Mouse (Mus musculus): ENCODE data around the gene Gins2. TPM values are rescaled to one million over a fixed set of nuclear protein-coding genes. Genes with fewer than 3 reads are reported as not detected.

The Gins2 gene
- polyA plus RNA-seq, 1 experiment from 2014 or later = 6.1 TPM

GRCm38 (mm10) chr8:120565151-120565711 lies 23.9 kb downstream of the Gins2 start:
- H3K27ac ChIP-seq = peak overlapping the region; percentile 95
- H3K79me2 ChIP-seq (ENCODE audit: inconsistent target) = peaks cover 42% of the 10 kb centered on the region
- H3K4me3 ChIP-seq (ENCODE audit: inconsistent target) = no peak overlapping the region
- peaks cover 16% of the 10 kb centered on the region; the same call in 1 of the 2 replicates for H3K36me3 ChIP-seq (ENCODE audit: inconsistent target)
- WGBS (ENCODE audit: missing documents) = 76% methylated on average over 7 of the region's 7 CpGs

DNA sequence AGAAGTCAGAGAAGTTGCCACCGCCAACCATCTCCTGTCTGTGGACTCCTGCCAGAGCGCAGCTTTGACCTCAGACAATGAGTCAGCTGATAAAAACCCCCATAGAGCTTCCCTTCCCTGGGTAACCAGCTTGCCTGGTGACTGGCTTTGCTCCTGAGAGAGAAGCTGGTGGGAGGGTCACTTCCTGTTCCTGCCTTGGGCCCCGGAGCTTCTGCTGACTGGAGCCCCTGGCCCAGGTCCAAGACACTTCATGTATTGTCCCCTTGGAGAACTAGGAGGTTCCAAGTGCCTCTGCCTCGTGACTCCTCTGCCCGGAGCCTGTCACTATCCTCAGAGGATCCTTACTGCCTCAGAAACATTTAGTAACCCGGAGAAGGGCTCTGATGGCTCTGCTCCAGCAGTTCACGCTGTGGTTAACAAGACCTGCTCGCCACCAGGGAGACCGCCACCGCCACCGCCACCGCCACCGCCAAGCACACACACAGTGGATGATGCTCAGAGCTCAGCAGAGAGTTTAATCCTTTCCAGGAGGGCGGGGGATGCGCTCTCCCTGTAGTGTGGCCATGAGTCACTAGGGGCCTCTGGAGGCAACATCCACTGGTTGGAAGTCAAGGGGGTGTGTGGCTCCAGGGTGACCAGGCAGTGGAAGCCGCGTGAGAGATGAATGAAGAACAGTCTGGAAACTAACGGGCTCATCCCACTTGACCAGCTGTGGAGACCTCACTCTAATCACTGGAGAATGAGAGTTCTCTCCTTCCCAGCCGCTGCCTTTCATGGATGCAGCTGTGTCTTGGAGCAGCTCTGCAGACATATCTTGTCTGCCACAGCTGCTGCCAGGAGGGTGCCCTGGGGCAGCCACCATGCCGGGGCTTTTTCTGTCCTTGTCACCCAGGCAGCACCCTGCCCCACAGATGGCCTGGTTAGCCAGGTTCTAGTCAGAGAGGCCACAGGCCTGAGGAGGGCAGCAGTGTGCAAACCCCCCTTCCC lies 25.0 kb downstream of the Gins2 start:
- Histone ChIP-seq H3K36me3 (ENCODE audit: inconsistent target) (peaks cover 16% of the 10 kb centered on the region; the same call in 1 of the 2 replicates), H3K27ac (peak overlapping the region; percentile 95), H3K4me3 (ENCODE audit: inconsistent target) (no peak overlapping the region; the same call in 1 of the 2 replicates), H3K79me2 (ENCODE audit: inconsistent target) (peaks cover 53% of the 10 kb centered on the region)
- 9% methylated on average over 19 of the region's 20 CpGs for WGBS (ENCODE audit: missing documents)

DNA sequence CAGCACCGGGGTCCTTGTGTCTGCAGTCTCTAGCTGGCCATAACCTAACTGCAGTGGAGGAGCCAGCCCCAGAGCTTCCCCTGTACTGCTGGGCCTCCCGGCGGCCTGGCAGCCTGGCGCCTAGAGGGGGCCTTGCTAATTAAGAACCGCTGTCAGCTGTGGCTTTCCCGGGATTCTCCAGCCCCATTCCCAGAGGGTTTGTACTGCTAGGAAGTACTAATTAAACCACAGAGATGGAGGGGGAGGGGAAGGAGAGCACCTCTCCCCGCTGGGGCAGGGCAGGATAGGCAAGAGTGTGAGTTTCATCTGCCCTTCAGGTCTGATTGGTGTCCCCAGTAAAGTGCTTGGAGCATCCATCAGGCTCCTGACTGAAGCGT lies 25.8 kb downstream of the Gins2 start:
- H3K4me3 ChIP-seq (ENCODE audit: inconsistent target) = no peak overlapping the region
- peaks cover 16% of the 10 kb centered on the region; the same call in 1 of the 2 replicates for H3K36me3 ChIP-seq (ENCODE audit: inconsistent target)
- H3K79me2 ChIP-seq (ENCODE audit: inconsistent target) = peaks cover 61% of the 10 kb centered on the region
- peak overlapping the region; percentile 95 for H3K27ac ChIP-seq
- 37% methylated on average over 8 of the region's 8 CpGs for WGBS (ENCODE audit: missing documents)

- WGBS (ENCODE audit: missing documents) = 90% methylated on average over 18 of the region's 18 CpGs
- H3K79me2 ChIP-seq (ENCODE audit: inconsistent target) = peaks cover 66% of the 10 kb centered on the region
- H3K27ac ChIP-seq = peak overlapping the region; percentile 95
- H3K36me3 ChIP-seq (ENCODE audit: inconsistent target) = peaks cover 14% of the 10 kb centered on the region; the same call in 1 of the 2 replicates
- H3K4me3 ChIP-seq (ENCODE audit: inconsistent target) = no peak overlapping the region
Observed at GRCm38 (mm10) chr8:120562680-120563347, 26.3 kb downstream of the Gins2 start.

DNA sequence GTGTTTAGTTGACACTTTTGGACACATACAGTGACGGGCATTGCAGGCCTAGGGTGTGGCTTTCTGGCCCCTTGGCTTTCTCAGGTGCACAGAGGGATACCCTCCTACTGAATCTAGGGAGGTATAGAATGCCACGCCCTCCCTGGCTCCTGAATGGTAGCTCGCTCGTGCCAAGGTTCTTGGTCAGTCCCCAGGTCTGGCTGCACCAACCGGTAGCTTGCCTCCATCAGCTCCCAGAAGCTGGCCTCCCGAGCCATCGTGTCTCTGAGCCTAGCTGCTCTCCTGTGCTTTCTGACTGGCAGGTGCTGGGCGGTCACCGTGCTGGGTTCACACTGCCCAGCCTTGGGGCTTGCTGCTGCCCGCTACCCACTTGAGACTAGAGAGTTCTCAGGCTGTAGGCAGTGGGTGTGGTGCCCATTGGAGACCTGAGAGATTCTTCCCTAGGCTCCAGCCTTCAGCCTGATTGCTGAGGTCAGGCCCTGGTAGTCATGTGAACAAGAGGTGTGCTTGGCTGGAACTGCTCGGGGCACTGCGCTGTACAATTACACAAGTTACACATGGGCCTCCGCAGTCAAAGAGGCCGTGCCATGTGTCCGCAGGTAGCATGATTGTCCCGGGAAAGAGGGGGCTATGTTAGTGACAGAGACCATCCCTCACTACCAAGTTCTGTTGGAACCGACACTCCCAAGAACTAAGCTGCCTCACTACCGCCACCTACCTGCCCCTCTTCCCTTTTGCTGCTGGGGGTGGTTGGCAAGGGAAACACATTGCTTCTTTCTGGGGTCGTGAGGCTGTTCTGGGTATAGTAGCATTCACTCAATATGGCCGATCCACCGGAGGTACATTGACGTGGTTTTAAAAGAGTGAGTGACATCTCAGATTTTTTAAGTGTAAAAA lies 27.3 kb downstream of the Gins2 start:
- H3K36me3 ChIP-seq (ENCODE audit: inconsistent target) = peaks cover 4% of the 10 kb centered on the region; the same call in 1 of the 2 replicates

DNA sequence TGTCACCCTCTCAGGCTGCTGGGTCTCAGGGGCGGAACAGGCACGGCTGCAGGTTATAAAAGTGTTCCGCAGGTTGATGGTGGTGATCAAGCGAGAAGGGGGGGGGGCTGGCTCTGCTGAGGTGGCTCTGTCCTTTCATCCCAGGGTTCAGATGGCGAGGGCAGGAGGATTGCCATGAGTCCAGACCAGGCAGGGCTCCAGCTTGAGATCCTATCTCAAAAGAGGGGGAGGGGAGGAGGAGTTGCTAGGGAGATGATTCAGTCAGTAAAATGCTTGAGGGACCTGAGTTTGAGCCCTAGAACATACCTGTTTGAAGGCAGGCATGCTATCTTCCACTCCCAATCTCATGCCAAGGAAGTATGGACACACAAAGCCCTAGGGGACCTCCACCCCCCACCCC lies 28.6 kb downstream of the Gins2 start:
- peaks cover 76% of the 10 kb centered on the region for H3K79me2 ChIP-seq (ENCODE audit: inconsistent target)
- H3K4me3 ChIP-seq (ENCODE audit: inconsistent target) = no peak overlapping the region
- no peak overlapping the region for H3K27ac ChIP-seq
- WGBS (ENCODE audit: missing documents) = 99% methylated on average over 5 of the region's 5 CpGs
- peaks cover 2% of the 10 kb centered on the region; the same call in 1 of the 2 replicates for H3K36me3 ChIP-seq (ENCODE audit: inconsistent target)

More for the DNA sequence above, 27.3 kb downstream of the Gins2 start:
- H3K79me2 ChIP-seq (ENCODE audit: inconsistent target) = peaks cover 76% of the 10 kb centered on the region
- 0 out of 2 replicates have a peak overlapping the region, but pooled peaks have one; percentile 8 for H3K27ac ChIP-seq
- WGBS (ENCODE audit: missing documents) = 89% methylated on average over 21 of the region's 22 CpGs
- no peak overlapping the region for H3K4me3 ChIP-seq (ENCODE audit: inconsistent target)

DNA sequence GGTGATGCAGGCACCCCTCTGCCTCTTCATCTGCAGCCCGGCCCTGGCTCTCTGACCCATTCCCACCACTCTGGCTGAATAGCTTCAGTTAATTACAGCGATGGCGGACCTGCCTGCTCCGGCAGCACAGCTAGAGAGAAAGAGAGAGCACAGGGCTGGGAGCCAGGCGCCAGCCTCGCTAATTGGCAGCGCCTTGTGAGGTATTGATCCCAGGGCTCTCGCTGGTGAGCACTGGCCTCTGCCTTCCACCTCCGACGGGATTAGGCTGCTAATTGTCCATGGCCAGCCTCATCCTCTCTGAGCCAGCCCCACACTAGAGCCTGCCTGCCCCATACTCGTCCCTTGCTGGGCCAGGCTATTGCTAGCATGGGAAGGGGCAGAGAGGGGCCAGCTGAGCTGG lies 29.4 kb downstream of the Gins2 start:
- peaks cover 11% of the 10 kb centered on the region for H3K36me3 ChIP-seq (ENCODE audit: inconsistent target)

DNA sequence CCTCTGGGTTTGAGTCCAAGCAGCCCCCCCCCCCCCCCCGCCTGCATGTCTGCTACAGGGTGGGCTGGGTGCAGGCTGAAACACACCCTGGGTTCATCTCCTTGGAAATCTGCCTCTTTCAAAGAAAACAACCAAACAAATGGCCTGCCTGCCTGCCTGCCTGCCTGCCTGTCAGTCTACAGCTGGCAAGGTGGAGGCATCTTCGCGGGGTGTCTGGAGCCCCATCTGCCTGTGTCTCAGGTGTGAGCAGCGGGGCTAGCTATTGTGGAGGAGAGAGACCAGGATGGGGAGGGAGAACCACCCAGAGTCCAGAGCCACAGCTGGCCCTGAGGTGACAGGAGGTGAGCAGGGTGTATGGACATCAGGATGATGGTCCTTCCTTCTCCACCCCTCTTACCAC lies 30.9 kb downstream of the Gins2 start:
- 91% methylated on average over 3 of the region's 4 CpGs for WGBS (ENCODE audit: missing documents)
- Histone ChIP-seq H3K4me3 (ENCODE audit: inconsistent target) (no peak overlapping the region), H3K36me3 (ENCODE audit: inconsistent target) (peaks cover 21% of the 10 kb centered on the region), H3K79me2 (ENCODE audit: inconsistent target) (peaks cover 96% of the 10 kb centered on the region), H3K27ac (no peak overlapping the region)

More for the DNA sequence above, 29.4 kb downstream of the Gins2 start:
- Histone ChIP-seq H3K4me3 (ENCODE audit: inconsistent target) (no peak overlapping the region), H3K27ac (no peak overlapping the region), H3K79me2 (ENCODE audit: inconsistent target) (peaks cover 81% of the 10 kb centered on the region)
- WGBS (ENCODE audit: missing documents) = 89% methylated on average over 11 of the region's 11 CpGs

GRCm38 (mm10) chr8:120557170-120557965 lies 31.7 kb downstream of the Gins2 start:
- no peak overlapping the region for H3K27ac ChIP-seq
- H3K79me2 ChIP-seq (ENCODE audit: inconsistent target) = peaks cover 100% of the 10 kb centered on the region
- no peak overlapping the region for H3K4me3 ChIP-seq (ENCODE audit: inconsistent target)
- H3K36me3 ChIP-seq (ENCODE audit: inconsistent target) = peaks cover 21% of the 10 kb centered on the region
- WGBS (ENCODE audit: missing documents) = 72% methylated on average over 15 of the region's 15 CpGs

GRCm38 (mm10) chr8:120556198-120556892 lies 32.8 kb downstream of the Gins2 start:
- Histone ChIP-seq H3K36me3 (ENCODE audit: inconsistent target) (peaks cover 21% of the 10 kb centered on the region), H3K27ac (no peak overlapping the region), H3K79me2 (ENCODE audit: inconsistent target) (peaks cover 100% of the 10 kb centered on the region), H3K4me3 (ENCODE audit: inconsistent target) (no peak overlapping the region)
- 91% methylated on average over 20 of the region's 20 CpGs for WGBS (ENCODE audit: missing documents)

DNA sequence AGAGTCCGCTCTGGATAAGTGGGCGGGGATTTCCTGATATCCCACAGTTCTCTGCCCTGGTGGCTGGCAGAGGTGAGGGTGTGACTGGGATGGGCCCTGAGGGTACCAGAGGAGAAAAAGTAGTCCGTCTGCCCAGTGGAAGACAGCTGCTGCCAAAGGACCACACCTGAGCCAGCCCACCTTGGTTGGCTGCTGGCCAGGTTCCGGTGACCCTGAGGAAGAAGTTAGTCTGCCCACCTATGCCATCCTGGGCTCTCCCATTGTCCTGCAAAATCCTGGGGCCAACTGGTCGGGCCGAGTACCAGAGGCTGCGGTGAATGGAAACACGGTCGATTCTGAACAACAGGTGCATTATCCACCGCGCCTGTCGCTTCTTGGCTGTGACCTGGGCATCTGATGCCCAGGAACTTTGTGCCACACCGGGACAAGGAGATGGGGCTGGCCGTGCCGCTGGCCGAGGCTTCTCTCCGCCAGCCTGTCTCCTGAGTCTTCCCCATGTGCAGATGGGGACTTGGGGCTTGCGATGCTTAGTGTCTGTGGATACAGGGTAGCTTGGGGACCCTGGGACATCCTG lies 34.6 kb downstream of the Gins2 start:
- peaks cover 21% of the 10 kb centered on the region for H3K36me3 ChIP-seq (ENCODE audit: inconsistent target)
- WGBS (ENCODE audit: missing documents) = 93% methylated on average over 18 of the region's 18 CpGs
- peaks cover 100% of the 10 kb centered on the region for H3K79me2 ChIP-seq (ENCODE audit: inconsistent target)
- no peak overlapping the region for H3K27ac ChIP-seq
- no peak overlapping the region for H3K4me3 ChIP-seq (ENCODE audit: inconsistent target)

DNA sequence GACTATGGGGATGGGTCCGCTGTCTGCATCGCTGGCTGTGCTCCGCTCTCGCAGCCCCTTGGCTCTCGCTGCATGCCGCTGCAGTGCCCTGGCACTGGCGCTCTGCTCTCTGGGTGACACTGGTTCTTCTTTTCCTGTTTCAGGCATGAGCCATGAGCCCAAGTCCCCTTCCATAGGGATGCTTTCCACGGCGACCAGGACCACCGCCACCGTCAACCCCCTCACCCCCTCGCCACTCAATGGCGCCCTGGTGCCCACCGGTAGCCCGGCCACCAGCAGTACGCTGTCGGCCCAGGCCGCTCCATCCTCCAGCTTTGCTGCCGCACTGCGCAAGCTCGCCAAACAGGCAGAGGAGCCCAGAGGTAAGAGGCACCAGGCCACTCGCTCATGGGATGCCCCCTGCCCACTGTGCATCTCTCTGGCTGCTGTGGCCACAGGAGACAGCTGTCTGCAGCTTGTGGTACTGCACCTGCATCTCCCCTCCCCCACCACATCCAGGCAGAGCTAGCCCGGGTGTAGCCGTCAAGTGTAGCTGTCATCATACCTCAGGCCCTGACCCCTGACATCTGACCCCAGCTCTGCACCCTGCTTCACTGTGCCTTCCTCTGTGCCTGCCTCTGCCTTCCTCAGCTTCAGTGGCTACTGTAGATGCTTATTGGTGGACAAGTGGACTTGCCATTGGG lies 35.5 kb downstream of the Gins2 start:
- WGBS (ENCODE audit: missing documents) = 94% methylated on average over 18 of the region's 24 CpGs
- no peak overlapping the region for H3K4me3 ChIP-seq (ENCODE audit: inconsistent target)
- peaks cover 21% of the 10 kb centered on the region for H3K36me3 ChIP-seq (ENCODE audit: inconsistent target)

More for the DNA sequence above, 35.5 kb downstream of the Gins2 start:
- Histone ChIP-seq H3K27ac (no peak overlapping the region), H3K79me2 (ENCODE audit: inconsistent target) (peaks cover 100% of the 10 kb centered on the region)

Data from macrophage (primary cell).